Mouse (Mus musculus) cerebellum, adult 9-11 months (tissue): ENCODE results near the gene Dnajc9.
A peak's percentile ranks its signal among the peaks of the same experiment; 100 is the strongest.

ENCODE experiments used
- DNase-seq: peaks from one replicate; pipeline ENCODE4 v3.0.0; 2022

Dnajc9 gene

DNA sequence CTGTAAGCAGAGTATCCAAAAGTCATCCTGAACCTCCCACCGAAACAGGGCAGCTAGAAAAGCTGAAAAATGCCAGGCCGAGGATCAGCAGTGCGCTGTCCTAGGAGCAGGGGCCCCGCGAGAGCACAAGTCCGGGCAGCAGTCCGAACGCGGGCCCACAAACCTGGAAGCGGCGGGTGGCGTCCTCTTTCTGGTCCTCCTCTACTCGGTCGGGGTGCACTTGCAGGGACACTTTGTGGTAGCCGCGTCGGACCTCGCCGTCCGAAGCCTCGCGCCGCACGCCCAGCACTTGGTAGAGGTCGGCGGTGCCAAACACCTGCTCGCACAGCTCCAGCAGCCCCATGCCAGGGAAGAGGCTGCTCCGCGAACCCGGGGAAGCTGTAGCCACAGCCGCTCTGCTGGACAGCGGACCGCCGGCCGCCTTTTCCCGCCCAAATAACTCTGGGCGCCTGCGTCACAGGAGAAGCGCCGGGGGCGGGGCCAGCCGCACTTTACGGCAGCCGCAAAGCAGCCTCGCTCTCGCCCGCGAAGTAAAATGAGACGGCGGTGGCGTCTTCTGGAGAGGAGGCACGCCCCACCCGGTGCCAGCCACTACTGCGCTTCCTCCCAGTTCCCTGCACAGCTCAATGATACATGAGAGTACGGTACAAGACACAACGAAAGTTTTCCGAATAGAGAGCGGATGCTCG lies at the start of gene Dnajc9:
Dnajc9 (minus strand) TSS at position 470 of the 689 bp plus-strand sequence.
- DNase-seq: peak; percentile 94

DNA sequence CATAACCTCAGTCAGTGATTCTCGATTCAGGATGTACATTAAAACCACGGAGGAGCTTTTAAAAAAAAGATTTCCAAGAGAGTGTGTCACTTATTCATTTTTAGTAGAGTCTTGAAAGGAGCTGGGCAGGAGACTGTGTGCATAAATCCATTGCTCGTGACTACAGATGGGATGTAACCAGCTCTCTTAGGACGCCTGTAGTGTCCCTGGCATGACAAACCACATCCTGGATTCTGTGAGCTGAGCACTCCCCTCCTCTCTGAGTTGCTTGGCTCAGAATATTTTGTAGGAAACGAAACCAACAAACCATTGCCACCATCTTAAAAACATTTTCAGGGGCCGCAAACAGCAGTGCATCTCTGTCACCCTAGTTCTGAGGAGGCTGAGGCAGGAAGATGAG lies 48.3 kb upstream of the Dnajc9 start:
- DNase-seq: no peak

DNA sequence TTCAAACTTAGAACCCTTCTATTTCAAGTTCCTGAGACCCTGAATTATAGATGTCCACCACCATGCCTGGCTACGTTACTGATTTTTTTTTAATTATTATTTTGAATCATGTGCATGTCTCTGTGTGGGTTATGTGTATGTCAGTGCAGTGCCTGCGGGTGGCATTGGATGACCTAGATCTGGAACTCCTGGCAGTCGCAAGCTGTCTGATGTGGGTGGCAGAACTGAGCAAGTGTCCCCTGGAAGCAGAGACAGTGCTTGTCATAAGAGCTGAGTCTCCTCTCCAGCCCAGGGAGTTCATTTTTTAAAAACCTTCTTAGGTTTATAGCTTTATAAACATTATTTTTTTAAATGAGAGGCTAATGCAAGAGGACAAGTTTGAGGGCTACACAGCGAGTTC lies 43.7 kb upstream of the Dnajc9 start:
- DNase-seq: no peak

DNA sequence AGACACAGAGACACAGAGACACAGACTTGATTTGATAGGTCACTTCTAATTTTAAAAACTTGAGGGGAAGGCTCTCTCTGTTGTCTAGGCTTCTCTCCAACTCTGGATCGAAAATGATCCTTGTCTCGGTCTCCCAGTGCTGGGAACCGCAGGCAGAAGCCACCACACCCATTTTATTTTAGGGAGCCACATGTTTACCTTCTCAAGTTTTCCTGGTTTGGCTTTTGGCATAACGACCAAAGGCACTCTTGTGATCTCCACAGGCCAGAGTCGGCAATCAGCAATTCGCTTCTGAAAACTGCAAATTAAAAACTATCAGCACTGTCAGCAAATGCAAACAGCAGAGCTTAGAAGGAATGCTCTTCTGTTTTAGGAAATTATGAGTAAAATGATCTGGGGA lies 43.0 kb upstream of the Dnajc9 start:
- no peak for DNase-seq

DNA sequence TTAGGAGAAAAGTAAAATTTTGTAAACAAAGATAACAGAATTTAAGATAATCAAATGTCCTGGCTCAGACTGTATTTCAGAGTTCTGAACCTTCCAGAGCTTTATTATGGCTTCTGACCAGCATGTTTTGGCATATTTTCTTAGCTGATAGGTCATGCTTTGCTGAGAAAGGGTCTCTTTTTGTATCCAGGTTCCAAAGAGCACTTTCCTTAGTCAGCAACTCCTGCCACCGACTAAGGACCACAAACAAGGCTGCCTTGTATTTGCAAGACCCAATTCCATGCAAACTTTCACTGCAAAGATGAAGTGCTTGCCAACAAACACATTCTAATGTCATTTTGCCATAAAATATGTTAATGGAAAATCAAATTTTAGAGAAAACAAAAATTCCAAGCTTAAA lies 41.1 kb upstream of the Dnajc9 start:
- DNase-seq: no peak

DNA sequence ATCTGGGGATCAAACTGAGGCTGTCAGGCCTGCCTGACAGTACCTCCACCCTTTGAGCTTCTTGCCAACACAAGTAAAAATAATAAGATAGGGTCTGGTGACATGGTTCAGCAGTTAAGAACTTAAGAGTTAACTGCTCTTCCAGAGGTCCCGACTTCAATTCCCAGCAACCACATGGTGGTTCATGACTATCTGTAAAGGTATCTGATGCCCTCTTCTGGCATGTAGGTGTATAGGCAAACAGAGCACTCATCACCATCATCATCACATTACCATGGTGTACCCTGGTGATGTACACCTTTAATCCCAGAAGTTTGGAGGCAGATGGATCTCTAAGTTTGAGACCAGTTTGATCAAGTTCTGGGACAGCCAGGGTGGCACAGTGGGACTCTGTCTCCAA lies 39.9 kb upstream of the Dnajc9 start:
- no peak for DNase-seq

DNA sequence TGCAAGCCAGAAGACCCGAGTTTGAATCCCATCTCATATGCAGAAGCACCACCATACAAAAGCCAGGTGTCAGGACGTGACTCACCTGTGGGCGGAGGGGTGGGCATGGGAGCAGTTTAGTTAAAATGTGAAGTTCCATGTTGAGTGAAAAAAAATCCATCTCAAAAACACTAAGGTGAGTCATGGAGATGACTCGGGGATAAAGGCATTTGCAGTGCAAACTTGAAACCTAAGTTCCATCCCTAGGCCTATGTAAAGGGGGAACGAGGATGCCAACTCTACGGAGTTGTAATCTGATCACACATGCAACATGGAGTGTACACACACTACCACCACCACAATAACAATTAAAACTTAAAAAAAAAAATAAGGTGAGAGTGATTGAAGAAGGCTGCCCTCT lies 34.3 kb upstream of the Dnajc9 start:
- DNase-seq: no peak

DNA sequence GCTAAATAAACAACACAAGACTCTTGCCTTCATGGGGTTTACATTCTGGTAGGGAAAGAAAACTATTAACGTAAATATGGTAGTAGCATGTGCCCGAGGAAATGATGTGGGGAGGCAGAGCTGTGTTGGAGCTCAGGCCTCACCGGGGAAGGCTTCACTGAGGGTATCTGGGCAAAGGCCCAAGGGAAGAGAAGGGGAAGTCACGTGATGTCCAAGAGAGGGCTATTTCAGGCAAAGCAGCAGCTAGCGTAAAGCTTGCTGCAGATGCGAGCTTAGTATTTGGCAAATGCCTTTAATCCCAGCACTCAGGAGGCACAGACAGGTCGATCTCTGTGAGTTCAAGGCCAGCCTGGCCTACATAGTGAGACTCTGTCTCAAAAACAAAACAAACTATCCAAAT lies 33.5 kb upstream of the Dnajc9 start:
- DNase-seq: no peak

DNA sequence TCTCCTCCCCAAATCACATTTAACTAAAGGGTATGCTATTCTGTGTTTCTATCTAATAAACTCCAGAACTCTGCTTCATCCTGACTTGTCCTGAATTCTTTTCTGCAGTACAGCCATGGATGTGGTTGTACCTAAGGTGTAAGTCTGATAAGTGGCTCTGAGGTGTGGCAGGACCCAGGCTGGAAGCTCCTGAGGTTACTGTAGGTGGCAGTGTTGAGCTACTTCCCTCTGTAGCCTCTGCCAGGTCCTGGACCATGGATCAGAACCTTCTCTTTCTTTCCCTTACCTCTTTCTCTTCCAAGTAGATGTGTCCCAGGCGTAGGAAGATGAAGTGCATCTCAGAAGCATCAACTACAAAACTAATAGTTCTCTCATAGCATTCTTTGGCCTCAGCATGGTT lies 11.4 kb upstream of the Dnajc9 start:
- DNase-seq: no peak

DNA sequence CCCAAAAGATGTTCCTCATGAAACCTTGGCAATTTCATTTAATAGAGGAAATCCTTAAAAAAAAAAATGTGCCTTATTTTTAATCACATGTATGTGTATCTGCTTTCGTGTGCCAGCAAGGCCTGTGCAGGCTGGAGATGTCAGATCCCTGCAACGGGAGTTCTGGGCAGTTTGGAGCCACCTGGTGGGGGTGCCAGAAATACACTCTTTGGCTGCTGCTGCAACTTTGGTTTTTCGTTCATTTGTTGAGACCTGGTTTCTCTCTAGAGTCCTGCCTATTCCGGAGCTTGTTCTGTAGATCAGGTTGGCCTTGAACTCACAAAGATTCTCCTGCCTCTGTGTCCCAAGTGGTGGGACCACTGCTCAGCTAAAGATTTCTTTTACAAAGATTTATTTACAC lies 10.2 kb upstream of the Dnajc9 start:
- no peak for DNase-seq

DNA sequence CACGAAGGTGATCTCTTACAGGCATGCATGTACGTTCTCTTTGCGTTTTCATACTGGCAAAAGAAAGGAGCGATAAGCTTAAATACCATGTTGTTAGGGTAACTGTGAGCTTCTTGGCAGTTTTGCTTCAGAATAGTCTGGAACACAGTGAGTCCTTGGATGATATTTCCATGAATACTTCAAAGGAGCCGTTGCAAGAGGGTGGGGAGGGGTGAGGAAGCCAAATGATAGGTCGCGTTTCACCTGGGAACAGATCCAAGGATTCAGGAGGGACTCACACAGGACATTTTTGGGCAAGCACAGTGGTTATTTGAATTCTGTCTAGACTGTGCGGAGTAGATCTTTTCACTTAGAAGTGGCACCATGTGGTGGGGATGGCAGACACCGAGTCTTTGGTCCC lies 8.5 kb upstream of the Dnajc9 start:
- no peak for DNase-seq

DNA sequence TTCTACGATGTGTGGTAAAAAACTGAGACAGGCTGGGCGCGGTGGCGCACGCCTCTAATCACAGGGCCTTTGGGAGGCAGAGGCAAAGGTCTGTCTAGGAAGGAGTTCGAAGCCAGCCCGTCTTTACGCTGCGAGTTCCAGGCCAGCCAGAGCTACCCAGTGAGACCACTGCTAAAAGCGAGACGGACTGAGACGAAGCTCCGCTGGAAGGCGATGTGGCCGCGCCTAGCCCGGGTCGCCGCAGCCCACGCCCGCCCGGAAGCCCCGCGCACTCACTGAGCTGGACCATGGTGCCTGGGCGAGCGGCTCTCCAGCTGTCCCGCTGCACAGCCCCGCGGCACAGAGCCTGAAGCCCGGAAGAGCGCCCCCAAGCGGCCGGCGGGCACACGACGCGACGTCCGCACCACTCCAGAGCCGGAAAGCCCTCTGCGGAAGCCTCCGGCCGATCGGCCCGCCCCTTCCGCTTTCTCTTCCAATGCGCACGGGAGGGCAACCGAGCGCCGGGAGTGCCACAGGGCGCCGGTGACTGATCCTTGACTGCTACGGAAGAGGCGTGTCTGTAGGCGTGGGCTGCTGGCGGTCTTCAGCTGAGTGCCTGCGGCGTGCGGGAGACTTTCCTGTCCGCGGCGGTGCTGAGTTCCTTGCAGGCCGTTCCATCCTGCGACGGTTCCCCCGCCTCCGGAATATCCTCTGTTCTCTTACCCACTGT lies 4.6 kb upstream of the Dnajc9 start, which contains the start of gene Mrps16:
Mrps16 (minus strand) TSS at position 430 of the 709 bp plus-strand sequence.
- peak; percentile 98 for DNase-seq

DNA sequence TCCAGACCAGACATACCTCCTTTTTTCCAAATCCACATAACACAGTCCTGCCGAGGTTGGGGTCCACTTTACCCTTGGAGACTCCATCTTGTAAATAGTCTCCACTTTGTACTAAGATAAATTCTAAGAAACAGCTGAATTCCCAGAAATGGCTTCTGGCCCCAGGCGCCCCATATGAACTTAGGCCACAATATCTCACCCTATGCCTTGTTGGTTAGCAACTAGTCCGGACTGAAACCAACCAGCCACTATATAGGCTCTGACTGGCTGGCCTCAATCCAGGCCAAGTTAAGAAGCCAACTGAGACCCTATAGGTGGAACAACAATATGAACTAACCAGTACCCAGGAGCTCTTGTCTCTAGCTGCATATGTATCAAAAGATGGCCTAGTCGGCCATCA lies 3.6 kb upstream of the Dnajc9 start:
- DNase-seq: peak; percentile 58

DNA sequence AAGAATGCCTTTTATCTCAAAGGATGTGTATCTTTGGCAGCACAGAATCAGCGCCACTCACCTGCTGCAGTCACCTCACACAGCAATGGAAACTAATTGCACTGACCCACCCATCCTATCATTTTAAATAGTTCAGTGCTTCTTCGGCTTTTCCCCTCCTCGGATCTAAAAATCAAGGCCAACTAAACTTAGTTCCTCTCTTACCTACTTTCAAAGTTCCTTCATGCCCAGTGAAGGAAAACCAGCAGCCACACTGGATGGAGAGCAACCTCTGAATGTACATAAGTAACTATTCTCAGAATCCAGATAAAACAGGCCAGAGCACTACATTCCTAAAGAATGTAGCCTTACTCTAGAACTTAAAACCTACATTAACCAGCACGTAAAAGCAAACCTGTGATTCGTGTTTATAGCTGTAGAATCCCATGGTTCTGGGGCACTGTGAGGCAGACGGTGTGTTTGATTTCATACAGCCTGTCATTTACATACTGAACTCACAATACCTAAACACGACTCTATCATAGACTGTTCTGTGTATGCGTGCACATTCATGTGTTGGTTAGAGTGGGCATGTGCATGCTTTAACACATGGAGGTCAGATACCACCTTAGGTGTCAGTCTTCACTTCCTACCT lies 853 bp upstream of the Dnajc9 start:
- no peak for DNase-seq

DNA sequence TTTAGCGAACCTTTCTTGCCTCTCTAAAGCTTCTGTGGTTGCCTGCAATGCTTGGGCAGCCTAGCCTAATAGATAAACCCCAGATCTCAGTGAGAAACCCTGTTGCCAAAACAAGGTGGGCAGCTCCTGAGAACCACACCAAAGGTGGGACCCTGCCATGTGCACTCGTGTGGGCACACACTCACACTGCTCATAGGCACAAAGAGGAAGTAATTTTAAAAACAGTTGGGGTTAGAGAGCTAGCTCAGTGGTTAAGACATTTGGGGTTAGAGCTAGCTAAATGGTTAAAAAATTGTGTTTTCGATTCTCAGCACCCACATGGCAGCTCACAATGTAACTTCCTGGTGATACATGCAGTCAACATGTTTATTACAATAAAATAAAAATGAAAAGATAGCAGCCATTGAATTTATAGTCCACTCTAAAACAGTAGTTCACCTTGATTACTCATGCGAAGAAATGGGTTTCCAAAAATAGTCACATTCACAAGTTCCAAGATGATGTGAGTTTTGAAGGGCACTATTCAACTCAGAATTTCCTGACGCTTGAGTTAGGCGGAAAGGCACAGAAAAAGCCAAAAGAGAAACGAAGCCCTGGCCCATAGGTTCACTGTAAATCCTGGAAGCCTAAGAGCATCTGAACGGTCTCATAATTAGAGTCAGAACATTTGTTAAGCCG lies 8.8 kb downstream of the Dnajc9 start:
- DNase-seq: no peak

DNA sequence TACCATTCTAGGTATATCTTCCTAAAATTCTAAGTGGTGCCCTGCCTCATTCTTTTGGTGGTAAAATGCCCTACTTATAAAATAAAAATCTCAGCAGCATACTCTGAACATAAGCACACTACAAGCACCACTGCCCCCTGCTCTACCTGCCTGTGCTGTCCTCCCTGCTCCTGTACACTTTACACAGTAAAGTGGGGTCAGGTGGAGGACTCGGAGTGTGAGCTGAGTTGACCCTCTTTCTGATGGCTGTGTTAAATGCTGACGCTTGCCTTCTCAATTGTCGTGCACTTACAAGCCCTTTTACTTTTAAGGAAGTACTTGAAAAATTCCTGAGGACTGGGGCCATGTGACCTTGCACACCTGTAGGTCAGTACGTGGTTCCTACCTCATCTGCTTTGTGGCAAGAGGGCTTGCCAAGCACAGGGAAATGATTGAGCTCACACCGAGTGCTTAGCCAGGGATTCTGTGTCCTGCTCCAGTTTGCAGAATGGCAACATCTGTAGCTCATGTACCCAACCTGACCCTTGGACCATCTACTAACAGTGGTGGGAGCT lies 9.5 kb downstream of the Dnajc9 start:
- no peak for DNase-seq

DNA sequence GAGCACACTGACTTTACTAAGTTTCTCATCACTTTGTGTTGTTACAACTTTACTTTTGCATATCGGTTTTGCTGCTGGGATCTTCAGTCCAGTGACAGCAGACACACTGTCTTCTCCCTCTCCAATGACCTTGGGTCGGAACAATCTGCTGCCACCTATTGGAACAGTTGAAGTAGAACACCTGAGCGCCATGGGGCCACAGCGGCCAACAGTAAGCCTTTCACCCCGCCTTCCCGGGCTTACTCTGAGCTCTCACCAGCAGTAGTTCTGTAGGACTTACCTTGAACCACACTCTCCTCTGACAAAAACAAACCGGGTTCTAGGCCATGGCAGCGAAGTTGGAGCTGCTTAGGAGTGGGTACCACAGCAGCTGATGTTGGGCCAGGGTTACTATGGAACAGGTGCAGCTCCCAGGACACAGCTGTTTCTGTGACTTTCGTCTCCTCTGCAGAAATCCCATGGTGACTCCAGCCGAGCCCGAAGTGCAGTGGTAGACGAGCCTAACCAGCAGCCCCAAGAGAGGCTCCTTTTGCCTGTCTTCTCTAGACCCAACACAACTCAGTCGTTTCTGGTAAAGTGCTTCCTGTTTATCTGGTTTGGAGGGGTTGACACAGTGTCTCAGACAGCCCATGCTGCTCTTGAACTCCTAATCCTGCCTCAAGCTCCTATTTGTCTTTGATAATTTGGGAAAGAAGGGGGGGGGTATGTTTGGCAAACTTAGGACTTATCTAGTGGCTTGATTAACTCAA lies 10.2 kb downstream of the Dnajc9 start:
- peak; percentile 42 for DNase-seq

DNA sequence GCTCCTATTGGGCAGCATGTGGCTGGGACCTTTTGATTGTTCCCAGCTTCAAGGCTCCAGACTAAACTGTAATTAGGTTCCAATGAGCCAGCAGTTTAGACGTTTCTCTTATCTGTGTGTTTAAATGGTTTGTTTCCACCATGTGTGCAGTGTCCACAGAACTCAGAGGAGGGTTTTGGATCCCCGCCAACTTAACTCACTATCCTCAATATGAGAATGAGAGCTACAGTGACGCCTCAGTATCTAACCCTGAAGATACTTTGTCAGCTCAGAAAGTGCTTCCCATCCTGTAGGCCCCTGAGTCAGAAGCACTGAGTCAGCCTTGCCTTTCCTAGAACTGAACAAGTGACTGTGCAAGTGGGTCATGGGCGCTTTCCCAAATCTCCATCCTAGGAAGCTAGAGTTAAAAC lies 11.6 kb downstream of the Dnajc9 start:
- no peak for DNase-seq

DNA sequence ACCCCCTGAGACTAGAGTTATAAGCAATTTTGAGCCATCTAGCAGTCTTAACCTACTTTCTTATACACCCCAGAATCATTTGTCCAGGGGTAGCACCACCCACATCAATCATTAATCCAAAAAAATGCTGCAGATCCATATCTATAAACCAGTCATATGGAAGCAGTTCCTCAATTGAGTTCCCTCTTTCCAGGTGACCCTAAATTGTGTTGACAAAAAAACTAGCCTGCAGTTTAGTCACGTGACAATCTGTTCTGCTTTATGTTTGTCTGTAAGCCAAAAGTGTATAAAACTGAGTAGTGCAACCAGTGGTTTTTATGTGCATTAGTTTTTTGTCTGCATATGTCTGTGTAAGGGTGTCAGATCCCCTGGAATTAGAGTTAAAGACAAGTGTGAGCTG lies 16.9 kb downstream of the Dnajc9 start:
- no peak for DNase-seq

DNA sequence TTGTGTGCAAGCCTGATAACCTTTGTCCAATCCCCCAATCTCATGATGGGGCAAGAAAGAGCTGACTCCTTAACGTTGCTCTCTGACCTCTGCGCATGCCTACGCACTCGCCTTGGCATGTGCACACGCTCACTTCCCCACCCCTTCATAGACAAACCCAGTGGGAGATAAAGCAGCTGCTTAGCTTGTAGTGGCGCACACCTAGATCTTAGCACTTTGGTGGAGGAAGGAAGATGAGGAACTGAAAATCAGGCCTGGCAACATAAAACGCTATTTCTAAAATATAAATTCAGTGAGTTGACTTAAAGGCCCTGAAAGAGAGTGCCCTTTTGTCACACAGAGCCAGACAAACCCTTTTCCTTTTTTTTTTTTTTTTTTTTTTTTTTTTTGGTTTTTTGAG lies 17.9 kb downstream of the Dnajc9 start:
- DNase-seq: no peak

DNA sequence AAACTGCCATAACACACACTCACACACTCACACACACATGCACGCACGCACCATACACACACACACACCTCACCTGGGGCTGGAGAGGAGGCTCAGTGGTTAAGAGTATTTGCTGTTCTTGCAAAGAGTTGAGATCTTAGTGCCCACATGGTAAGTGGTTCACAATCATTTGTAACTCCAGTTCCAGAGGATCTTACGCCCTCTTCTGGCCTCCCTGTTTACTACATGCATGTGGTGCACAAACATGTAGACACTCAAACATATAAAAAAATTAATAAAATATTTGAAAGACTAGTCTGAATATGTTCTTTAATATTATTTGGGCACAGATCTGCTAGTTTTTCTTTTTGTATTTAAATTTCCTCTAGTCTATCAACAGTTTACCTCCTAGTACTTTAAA lies 20.4 kb downstream of the Dnajc9 start:
- DNase-seq: no peak

DNA sequence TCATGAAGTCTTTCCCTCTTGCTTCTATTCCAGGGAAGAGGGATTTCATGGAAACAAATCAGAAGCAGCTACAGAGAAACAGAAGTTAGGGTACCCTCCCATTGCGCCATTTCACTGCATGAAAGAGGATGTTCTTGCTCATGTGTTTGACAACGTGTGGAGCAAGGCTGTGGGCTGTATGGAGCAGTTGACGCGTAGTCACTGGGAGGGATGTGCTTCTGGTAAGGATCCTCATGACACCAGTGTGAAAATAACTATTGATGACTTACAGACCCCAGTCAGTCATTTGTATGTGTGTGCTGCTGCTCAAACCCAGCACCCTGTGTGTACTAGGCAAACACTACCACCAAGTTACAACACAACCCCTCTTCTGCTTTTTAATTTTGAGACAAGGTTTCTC lies 25.5 kb downstream of the Dnajc9 start:
- DNase-seq: no peak
